Mouse (Mus musculus) gastrocnemius, postnatal 25 days (tissue): ENCODE measurements around the gene Olfr3. TPM values are rescaled to one million over a fixed set of nuclear protein-coding genes. Genes with fewer than 3 reads are reported as not detected.

Experiments
- DNase-seq: peaks from one replicate; pipeline ENCODE4 v3.0.0; 2022
- long read RNA-seq, 2 experiments: library from polyadenylated mRNA; stranded (forward); transcript quantifications; one replicate each; pipeline ENCODE4 v2.0.0; 2021
- total RNA-seq, 2 experiments: library from RNA; stranded (reverse); gene quantifications; 1 replicate in 1 of 2; 2 replicates in 1 of 2; pipeline ENCODE4 v1.2.3; 2021

Olfr3 gene
- not detected for total RNA-seq
- long read RNA-seq, experiment 1, result 0 reads
- long read RNA-seq, experiment 2, result 0 reads

- no peak for DNase-seq
Measured at GRCm38 (mm10) chr2:36816932-36817331, at the start of gene Olfr3. TSS of gene Olfr3 (minus strand) at chr2:36817032.

- no peak for DNase-seq
Measured at GRCm38 (mm10) chr2:36862560-36862959, 45.7 kb upstream of the Olfr3 start, which contains the start of gene Olfr351. TSS of gene Olfr351 (minus strand) at chr2:36862660.

- no peak for DNase-seq
Measured at GRCm38 (mm10) chr2:36846010-36846409, 29.2 kb upstream of the Olfr3 start, which contains the start of gene Olfr350. TSS of gene Olfr350 (plus strand) at chr2:36846310.

- no peak for DNase-seq
Measured at GRCm38 (mm10) chr2:36790238-36790637, 26.6 kb downstream of the Olfr3 start, which contains the start of gene Olfr50. TSS of gene Olfr50 (plus strand) at chr2:36790538.

- DNase-seq, result no peak
Measured at GRCm38 (mm10) chr2:36783976-36784375, 32.9 kb downstream of the Olfr3 start, which contains the start of gene Olfr348. TSS of gene Olfr348 (plus strand) at chr2:36784276.

Other genes with a start within 250 kb of the Olfr3 start
- not detected for gene Olfr345, start 177.0 kb downstream of the Olfr3 start, total RNA-seq
- not detected for gene Olfr346, start 131.2 kb downstream of the Olfr3 start, total RNA-seq
- gene Olfr347, start 85.1 kb downstream of the Olfr3 start, total RNA-seq, result not detected
- not detected for gene Olfr348, start 32.8 kb downstream of the Olfr3 start, total RNA-seq
- gene Olfr50, start 26.5 kb downstream of the Olfr3 start, total RNA-seq, result not detected
- not detected for gene Olfr350, start 29.3 kb upstream of the Olfr3 start, total RNA-seq
- not detected for gene Olfr351, start 45.6 kb upstream of the Olfr3 start, total RNA-seq
- gene Olfr352, start 51.4 kb upstream of the Olfr3 start, total RNA-seq, result not detected
- not detected for gene Olfr353, start 75.9 kb upstream of the Olfr3 start, total RNA-seq
- not detected for gene Olfr354, start 88.6 kb upstream of the Olfr3 start, total RNA-seq
- not detected for gene Olfr355, start 111.9 kb upstream of the Olfr3 start, total RNA-seq
- gene Olfr356, start 120.1 kb upstream of the Olfr3 start, total RNA-seq, result not detected
- not detected for gene Olfr357, start 176.8 kb upstream of the Olfr3 start, total RNA-seq
- not detected for gene Olfr358, start 192.3 kb upstream of the Olfr3 start, total RNA-seq
- gene Olfr360, start 248.7 kb upstream of the Olfr3 start, total RNA-seq, result not detected